ENCODE assay signal across 9 mouse cellular contexts in genomic region chr3:129332586-129332985, GRCm38 (mm10). TPM values are rescaled to one million over a fixed set of nuclear protein-coding genes. Genes with fewer than 3 reads are reported as not detected.
A peak's percentile ranks its signal among the peaks of the same experiment; 100 is the strongest.
DNase-seq lines count a peak whose midpoint lies in the region; ATAC-seq and TF ChIP-seq lines count a peak whose summit lies in the region.
"Had no signal": no experiment of that assay in that cellular context is flagged by ENCODE, and none has a peak within 500 bp of the region (broad histone marks: within the 10 kb centered on the region; RNA-seq: fewer than 3 reads in every experiment).

TSS of gene Enpep (minus strand) at chr3:129332720.

- no peak for ATAC-seq in cerebellum, adult (ENCODE audit: insufficient number of reproducible peaks, low FRiP score, low TSS enrichment)
- ATAC-seq in Patski, result peak; percentile 55
- ATAC-seq in kidney, postnatal 0 days (replicated peaks; ENCODE audit: low FRiP score, low read depth), result peak; percentile 60

- H3K27me3 ChIP-seq in Patski, result no peaks in the 10 kb centered on the region
- no peaks in the 10 kb centered on the region for H3K27me3 ChIP-seq in kidney, postnatal 0 days (ENCODE audit: insufficient read depth, low read length)
- H3K27me3 ChIP-seq: neural tube, embryonic 12.5 days had no signal

- H3K4me3 ChIP-seq in kidney, postnatal 0 days (replicated peaks; ENCODE audit: low read depth, low read length), result peak within 1 kb of the TSS; percentile 46
- H3K4me3 ChIP-seq: neural tube, embryonic 12.5 days had no signal

- POLR2A ChIA-PET in Patski (lab: Charles Lee), result interaction anchor here (1.1 kb wide), 1 partner anchor 200 kb away, joined by 4 read pairs; the partner anchor contains the start of gene Elovl6

- in situ Hi-C loops in Patski (cut with MboI; ENCODE audit: low pct_unique_long_range_greater_than_20kb), result no loop called here

- H3K9me3 ChIP-seq in kidney, postnatal 0 days (replicated peaks; ENCODE audit: low read length), result no peaks in the 10 kb centered on the region
- H3K9me3 ChIP-seq: neural tube, embryonic 12.5 days had no signal

- peak; percentile 69 for DNase-seq in cerebellum, postnatal 10 days
- no peak for DNase-seq in Patski (ENCODE audit: low read depth, low spot score)
- DNase-seq in heart, adult 8-10 months (ENCODE audit: low spot score), result peak; percentile 65
- DNase-seq in kidney, postnatal 0 days (ENCODE audit: low spot score), result peak; percentile 88
- peak; percentile 85 for DNase-seq in lung, postnatal 36 days
- no peak for DNase-seq in embryo, embryonic 9.5 days (ENCODE audit: extremely low spot score)
- DNase-seq in spleen, postnatal 14 days (ENCODE audit: low spot score in 2 of 2), result no peak

- H3K4me2 ChIP-seq in kidney, postnatal 0 days (ENCODE audit: low read length), result peak within 1 kb of the TSS; percentile 74
- H3K4me2 ChIP-seq: neural tube, embryonic 12.5 days had no signal

- no peaks in the 10 kb centered on the region for H3K36me3 ChIP-seq in kidney, postnatal 0 days (ENCODE audit: insufficient read depth, low read length)
- H3K36me3 ChIP-seq: neural tube, embryonic 12.5 days had no signal

- peak within 1 kb of the TSS; percentile 60 for H3K27ac ChIP-seq in kidney, postnatal 0 days
- H3K27ac ChIP-seq: neural tube, embryonic 12.5 days had no signal

- WGBS in kidney, postnatal 0 days, result 7% methylated on average over 13 of the region's 13 CpGs

- H3K4me1 ChIP-seq in kidney, postnatal 0 days (replicated peaks; ENCODE audit: insufficient read depth, low read length), result peaks cover 12% of the 10 kb centered on the region; the same call in 1 of the 2 replicates
- H3K4me1 ChIP-seq: neural tube, embryonic 12.5 days had no signal

- TF ChIP-seq CTCF in Patski (IDR thresholded peaks at IDR 0.05), result no peak
- no peak for TF ChIP-seq CTCF in kidney, postnatal 0 days (IDR thresholded peaks at IDR 0.05; ENCODE audit: low read depth)

- peak within 1 kb of the TSS; percentile 46; the same call in 1 of the 2 replicates for H3K9ac ChIP-seq in kidney, postnatal 0 days (ENCODE audit: low read depth, low read length)
- H3K9ac ChIP-seq: neural tube, embryonic 12.5 days had no signal

- CTCF ChIA-PET in Patski (lab: Charles Lee), result interaction anchor here (1.3 to 3.1 kb wide), 5 partner anchors 11 to 16 kb away, joined by 3 to 10 read pairs (median 6); no protein-coding TSS in a partner anchor

RNA-seq across cellular contexts. Expression of gene Enpep, which starts in this region (rescaled TPM):
- 11.8 TPM for polyA plus RNA-seq in Patski (2021)
- total RNA-seq in heart, adult 8-10 months (2022), result 1 to 10 TPM; 5.0 to 7.2 (median 6.2) TPM
- 108 and 117 TPM in 2 replicates for polyA plus RNA-seq in kidney, postnatal 0 days (2015; fragmentation: Nextera tagmentation; extraction: Ambion mirVana)

Comparison
In these comparisons a context has a peak if more than half of its experiments do, and no peak if none do; other contexts are left out.
1. DNase-seq: peak in cerebellum, postnatal 10 days (2 of 2), heart, adult 8-10 months (single experiment), kidney, postnatal 0 days (single experiment) and lung, postnatal 36 days (single experiment); none in Patski (single experiment), embryo, embryonic 9.5 days (single experiment) and spleen, postnatal 14 days (0 of 2).